Mouse (Mus musculus) limb, embryonic 10.5 days (tissue): ENCODE results near the gene Ufc1. TPM values are rescaled to one million over a fixed set of nuclear protein-coding genes. Genes with fewer than 3 reads are reported as not detected.
A peak's percentile ranks its signal among the peaks of the same experiment; 100 is the strongest.

ENCODE experiments used
- DNase-seq: peaks from one replicate; pipeline ENCODE4 v3.0.0-alpha.2; 2017; ENCODE audit warnings: low spot score
- H3K27ac ChIP-seq: fragments of 300-500 bp; sonication (generic); 2 replicates; pipeline ENCODE4 v1.5.1; 2016; ENCODE audit warnings: mild to moderate bottlenecking
- H3K27me3 ChIP-seq: fragments of 300-500 bp; sonication (generic); 2 replicates; pipeline ENCODE4 v1.6.1; 2016; ENCODE audit warnings: low read depth, mild to moderate bottlenecking; ENCODE audit not compliant: poor library complexity, severe bottlenecking
- H3K36me3 ChIP-seq: fragments of 300-500 bp; sonication (generic); 2 replicates; pipeline ENCODE4 v1.6.1; 2016; ENCODE audit warnings: mild to moderate bottlenecking, moderate library complexity
- H3K4me1 ChIP-seq: fragments of 300-500 bp; sonication (generic); 2 replicates; pipeline ENCODE4 v1.6.1; 2016
- H3K4me3 ChIP-seq: fragments of 300-500 bp; sonication (generic); 2 replicates; pipeline ENCODE4 v1.5.1; 2016; ENCODE audit warnings: mild to moderate bottlenecking, moderate library complexity
- H3K9me3 ChIP-seq: fragments of 300-500 bp; sonication (generic); replicated peaks from 2 replicates; pipeline ENCODE4 v1.6.1; 2016; ENCODE audit warnings: mild to moderate bottlenecking
- WGBS: fragments of 180-500 bp; shearing (Covaris S2); methylation state at CpG from one replicate; pipeline ENCODE4 v1.1.7; 2016; 5-methylcytosine and 5-hydroxymethylcytosine counted together
- polyA plus RNA-seq: library from polyadenylated mRNA; unstranded; fragments of >200 nt; fragmentation: Nextera tagmentation; extraction: Ambion mirVana; gene quantifications from 2 replicates; pipeline ENCODE4 v1.2.1, GENCODE M21; 2016

Ufc1 gene
- polyA plus RNA-seq, 1 experiment from 2014 or later, result 99.6 TPM

GRCm38 (mm10) chr1:171258921-171259320 lies 35.9 kb downstream of the Ufc1 start:
- H3K4me3 ChIP-seq, result no peak overlapping the region
- no peaks in the 10 kb centered on the region for H3K27me3 ChIP-seq
- WGBS, result 84% methylated on average over 17 of the region's 17 CpGs
- H3K36me3 ChIP-seq, result peaks cover 42% of the 10 kb centered on the region
- no peaks in the 10 kb centered on the region for H3K9me3 ChIP-seq
- DNase-seq, result no peak
- H3K4me1 ChIP-seq, result peaks cover 16% of the 10 kb centered on the region
- no peak overlapping the region for H3K27ac ChIP-seq

GRCm38 (mm10) chr1:171257781-171258180 lies 37.0 kb downstream of the Ufc1 start:
- DNase-seq, result no peak
- 92% methylated on average over 9 of the region's 9 CpGs for WGBS
- Histone ChIP-seq H3K27ac (no peak overlapping the region), H3K4me1 (peaks cover 12% of the 10 kb centered on the region), H3K27me3 (no peaks in the 10 kb centered on the region), H3K4me3 (no peak overlapping the region), H3K9me3 (no peaks in the 10 kb centered on the region), H3K36me3 (peaks cover 54% of the 10 kb centered on the region)

GRCm38 (mm10) chr1:171256937-171257548 lies 37.8 kb downstream of the Ufc1 start:
- peaks cover 15% of the 10 kb centered on the region for H3K4me1 ChIP-seq
- peaks cover 55% of the 10 kb centered on the region for H3K36me3 ChIP-seq
- no peak overlapping the region for H3K4me3 ChIP-seq
- WGBS, result 67% methylated on average over 15 of the region's 15 CpGs
- no peaks in the 10 kb centered on the region for H3K27me3 ChIP-seq
- peak; percentile 79 for DNase-seq
- no peaks in the 10 kb centered on the region for H3K9me3 ChIP-seq
- H3K27ac ChIP-seq, result no peak overlapping the region

- no peak for DNase-seq
- Histone ChIP-seq H3K4me3 (no peak overlapping the region), H3K27ac (no peak overlapping the region), H3K27me3 (no peaks in the 10 kb centered on the region), H3K4me1 (peaks cover 22% of the 10 kb centered on the region), H3K36me3 (peaks cover 55% of the 10 kb centered on the region), H3K9me3 (no peaks in the 10 kb centered on the region)
- 92% methylated on average over 24 of the region's 24 CpGs for WGBS
Measured at GRCm38 (mm10) chr1:171256095-171256818, 38.6 kb downstream of the Ufc1 start.

GRCm38 (mm10) chr1:171252415-171252814 lies 42.4 kb downstream of the Ufc1 start:
- Histone ChIP-seq H3K9me3 (no peaks in the 10 kb centered on the region), H3K36me3 (peaks cover 38% of the 10 kb centered on the region), H3K4me1 (peaks cover 58% of the 10 kb centered on the region), H3K27ac (peak overlapping the region; percentile 91), H3K4me3 (peak overlapping the region; percentile 53), H3K27me3 (no peaks in the 10 kb centered on the region)
- 56% methylated on average over 17 of the region's 17 CpGs for WGBS
- no peak for DNase-seq

- DNase-seq, result peak; percentile 75
- Histone ChIP-seq H3K36me3 (peaks cover 38% of the 10 kb centered on the region), H3K4me1 (peaks cover 61% of the 10 kb centered on the region), H3K27ac (peak overlapping the region; percentile 91), H3K9me3 (no peaks in the 10 kb centered on the region), H3K4me3 (peak overlapping the region; percentile 53), H3K27me3 (no peaks in the 10 kb centered on the region)
- WGBS, result 3% methylated on average over 13 of the region's 13 CpGs
Measured at GRCm38 (mm10) chr1:171251594-171252324, 43.1 kb downstream of the Ufc1 start.

- DNase-seq, result peak; percentile 68
- Histone ChIP-seq H3K4me3 (peak within 1 kb of the TSS; percentile 53), H3K27me3 (no peaks in the 10 kb centered on the region), H3K9me3 (no peaks in the 10 kb centered on the region), H3K36me3 (peaks cover 30% of the 10 kb centered on the region), H3K4me1 (peaks cover 65% of the 10 kb centered on the region), H3K27ac (peak within 1 kb of the TSS; percentile 91)
- 17% methylated on average over 26 of the region's 26 CpGs for WGBS
Measured at GRCm38 (mm10) chr1:171250680-171251593, 43.9 kb downstream of the Ufc1 start, which contains the start of gene Ndufs2. Gene Ndufs2 (minus strand): TSS chr1:171251388.

- WGBS, result 18% methylated on average over 5 of the region's 5 CpGs
Measured at GRCm38 (mm10) chr1:171249913-171250600, 44.8 kb downstream of the Ufc1 start, which contains the start of gene Adamts4. Gene Adamts4 (plus strand): TSS chr1:171250421.

GRCm38 (mm10) chr1:171248386-171249226 lies 46.2 kb downstream of the Ufc1 start:
- H3K4me3 ChIP-seq, result no peak overlapping the region; the same call in 1 of the 2 replicates
- H3K4me1 ChIP-seq, result peaks cover 71% of the 10 kb centered on the region
- H3K9me3 ChIP-seq, result no peaks in the 10 kb centered on the region
- DNase-seq, result no peak
- WGBS, result 49% methylated on average over 3 of the region's 3 CpGs
- peaks cover 29% of the 10 kb centered on the region for H3K36me3 ChIP-seq
- no peaks in the 10 kb centered on the region for H3K27me3 ChIP-seq
- peak overlapping the region; percentile 89 for H3K27ac ChIP-seq

More at GRCm38 (mm10) chr1:171249913-171250600, 44.8 kb downstream of the Ufc1 start, which contains the start of gene Adamts4:
- peaks cover 30% of the 10 kb centered on the region for H3K36me3 ChIP-seq
- peak; percentile 58 for DNase-seq
- H3K27me3 ChIP-seq, result no peaks in the 10 kb centered on the region
- H3K4me3 ChIP-seq, result peak within 1 kb of the TSS; percentile 53
- H3K27ac ChIP-seq, result peak within 1 kb of the TSS; percentile 91
- H3K4me1 ChIP-seq, result peaks cover 71% of the 10 kb centered on the region
- H3K9me3 ChIP-seq, result no peaks in the 10 kb centered on the region

GRCm38 (mm10) chr1:171247916-171248315 lies 46.9 kb downstream of the Ufc1 start:
- 33% methylated on average over 4 of the region's 4 CpGs for WGBS
- DNase-seq, result no peak
- H3K27me3 ChIP-seq, result no peaks in the 10 kb centered on the region
- peak overlapping the region; percentile 89 for H3K27ac ChIP-seq
- peaks cover 29% of the 10 kb centered on the region for H3K36me3 ChIP-seq
- peaks cover 67% of the 10 kb centered on the region for H3K4me1 ChIP-seq
- H3K9me3 ChIP-seq, result no peaks in the 10 kb centered on the region
- H3K4me3 ChIP-seq, result peak overlapping the region; percentile 64

- H3K36me3 ChIP-seq, result peaks cover 31% of the 10 kb centered on the region
- DNase-seq, result no peak
- WGBS, result 13% methylated on average over 13 of the region's 13 CpGs
- H3K4me3 ChIP-seq, result peak overlapping the region; percentile 64
- H3K27ac ChIP-seq, result peak overlapping the region; percentile 89
- no peaks in the 10 kb centered on the region for H3K27me3 ChIP-seq
- H3K9me3 ChIP-seq, result no peaks in the 10 kb centered on the region
- H3K4me1 ChIP-seq, result peaks cover 63% of the 10 kb centered on the region
Measured at GRCm38 (mm10) chr1:171247453-171247841, 47.4 kb downstream of the Ufc1 start.
